Mouse (Mus musculus): ENCODE results near the gene Clp1.

DNA sequence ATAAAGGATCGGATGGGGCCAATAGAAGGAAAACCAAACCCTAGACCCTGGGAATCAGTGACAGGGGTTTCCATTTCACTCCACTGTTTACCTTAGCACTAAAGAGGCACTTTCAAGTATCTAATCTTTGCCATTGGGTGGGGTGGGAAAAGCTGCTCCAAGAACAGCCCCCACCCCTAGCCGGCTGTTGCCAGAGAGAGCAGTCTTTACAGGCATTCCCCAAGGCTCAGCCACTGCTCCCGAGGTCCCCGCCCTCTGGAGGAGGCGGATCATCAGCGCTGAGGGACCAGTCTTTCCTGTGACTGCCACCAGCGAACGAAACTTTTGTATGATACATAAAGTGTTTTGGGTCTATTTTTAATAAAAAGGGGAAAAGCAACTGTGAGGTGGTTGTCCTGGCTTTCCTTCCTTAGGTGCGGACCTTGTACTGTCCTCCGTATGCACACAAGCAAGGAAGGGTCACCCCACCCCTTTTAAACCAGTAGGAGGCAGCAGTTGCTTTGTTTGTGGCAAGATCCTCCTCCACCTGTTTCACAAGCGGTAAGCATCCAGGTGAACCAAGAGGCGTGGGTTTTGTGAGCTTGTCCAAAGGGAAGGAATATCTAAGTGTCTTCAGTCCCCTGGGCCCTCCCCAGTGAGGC lies 11.2 kb upstream of the Clp1 start:
- TF ChIP-seq POLR2A (IDR thresholded peaks at IDR 0.05; ENCODE audit: borderline replicate concordance, insufficient read depth, low read length) (no peak), CTCF (IDR thresholded peaks at IDR 0.05; ENCODE audit: borderline replicate concordance, insufficient read depth, low read depth, low read length) (peak; percentile 36; the same call in 1 of the 2 replicates)

All from cerebellum, adult 2 months (tissue).